Comparison of ENCODE assay signal across 8 mouse cellular contexts in genomic region chr3:121884328-121885248, GRCm38 (mm10).
DNase-seq lines count a peak whose midpoint lies in the region; ATAC-seq and TF ChIP-seq lines count a peak whose summit lies in the region.

No protein-coding gene starts in this region.

- H3K36me3 ChIP-seq in embryonic facial prominence, embryonic 12.5 days: no peaks in the 10 kb centered on the region
- H3K36me3 ChIP-seq in limb, embryonic 12.5 days: no peaks in the 10 kb centered on the region
- H3K36me3 ChIP-seq in midbrain, postnatal 0 days (ENCODE audit: insufficient read depth, low read length): no peaks in the 10 kb centered on the region

- H3K4me2 ChIP-seq in embryonic facial prominence, embryonic 12.5 days (replicated peaks): 0 out of 2 replicates have a peak overlapping the region, but pooled peaks have one; percentile 15
- peak overlapping the region; percentile 34 for H3K4me2 ChIP-seq in limb, embryonic 12.5 days
- H3K4me2 ChIP-seq in midbrain, postnatal 0 days (ENCODE audit: low read depth, low read length, poor library complexity, severe bottlenecking): no peak overlapping the region

- peak; percentile 6; the same call in 1 of the 2 replicates for ATAC-seq in embryonic facial prominence, embryonic 12.5 days (ENCODE audit: insufficient number of reproducible peaks, insufficient read depth, low FRiP score, low TSS enrichment)
- ATAC-seq in limb, embryonic 12.5 days (ENCODE audit: insufficient number of reproducible peaks, insufficient read depth, low FRiP score, low TSS enrichment, low read depth): no peak
- peak; percentile 63; the same call in 1 of the 2 replicates for ATAC-seq in midbrain, postnatal 0 days (ENCODE audit: low FRiP score)

- H3K9ac ChIP-seq in embryonic facial prominence, embryonic 12.5 days: no peak overlapping the region
- H3K9ac ChIP-seq in limb, embryonic 12.5 days (replicated peaks): no peak overlapping the region
- H3K9ac ChIP-seq in midbrain, postnatal 0 days (replicated peaks; ENCODE audit: low read length, poor library complexity, severe bottlenecking): no peak overlapping the region

- 20% methylated on average over 18 of the region's 18 CpGs for WGBS in embryonic facial prominence, embryonic 12.5 days
- 21% methylated on average over 18 of the region's 18 CpGs for WGBS in limb, embryonic 12.5 days
- WGBS in midbrain, postnatal 0 days: 24% methylated on average over 18 of the region's 18 CpGs

- no peaks in the 10 kb centered on the region for H3K9me3 ChIP-seq in embryonic facial prominence, embryonic 12.5 days
- H3K9me3 ChIP-seq in limb, embryonic 12.5 days: no peaks in the 10 kb centered on the region
- H3K9me3 ChIP-seq in midbrain, postnatal 0 days (ENCODE audit: low read length): no peaks in the 10 kb centered on the region

- H3K4me1 ChIP-seq in embryonic facial prominence, embryonic 12.5 days: peaks cover 10% of the 10 kb centered on the region; the same call in 1 of the 2 replicates
- peaks cover 15% of the 10 kb centered on the region; the same call in 1 of the 2 replicates for H3K4me1 ChIP-seq in limb, embryonic 12.5 days (replicated peaks)
- no peaks in the 10 kb centered on the region for H3K4me1 ChIP-seq in midbrain, postnatal 0 days (ENCODE audit: insufficient read depth, low read length)

- H3K27ac ChIP-seq in embryonic facial prominence, embryonic 12.5 days: no peak overlapping the region
- H3K27ac ChIP-seq in limb, embryonic 12.5 days: no peak overlapping the region
- no peak overlapping the region for H3K27ac ChIP-seq in midbrain, postnatal 0 days (ENCODE audit: low read depth, low read length)

- H3K4me3 ChIP-seq in embryonic facial prominence, embryonic 12.5 days: no peak overlapping the region
- H3K4me3 ChIP-seq in limb, embryonic 12.5 days (replicated peaks): no peak overlapping the region
- no peak overlapping the region for H3K4me3 ChIP-seq in midbrain, postnatal 0 days (ENCODE audit: low read depth, low read length)

- TF ChIP-seq CTCF in midbrain, postnatal 0 days (IDR thresholded peaks at IDR 0.05): peak; percentile 97

- no peaks in the 10 kb centered on the region for H3K27me3 ChIP-seq in embryonic facial prominence, embryonic 12.5 days
- peaks cover 6% of the 10 kb centered on the region for H3K27me3 ChIP-seq in limb, embryonic 12.5 days
- H3K27me3 ChIP-seq in midbrain, postnatal 0 days (ENCODE audit: insufficient read depth, low read length): no peaks in the 10 kb centered on the region; the same call in 1 of the 2 replicates

- DNase-seq in 3134 (ENCODE audit: extremely low read depth, insufficient read length, low spot score): peak; percentile 39
- DNase-seq in adrenal gland, postnatal 25 days: peak; percentile 70
- peak; percentile 95 for DNase-seq in heart, adult 8-10 months (ENCODE audit: low spot score)
- DNase-seq in kidney, adult 8-10 months: peak; percentile 93 to 98
- DNase-seq in midbrain, postnatal 0 days (ENCODE audit: low spot score): peak; percentile 97
- DNase-seq in spleen, postnatal 10 days (ENCODE audit: low spot score in 2 of 2): peak; percentile 67 to 85

Comparison
In these comparisons a context has a peak if more than half of its experiments do, and no peak if none do; other contexts are left out.
1. DNase-seq: peak in every context shown above with its lines; median percentile 97 in midbrain, postnatal 0 days; 96 in kidney, adult 8-10 months; 95 in heart, adult 8-10 months; 76 in spleen, postnatal 10 days; 70 in adrenal gland, postnatal 25 days; 39 in 3134.